Mouse (Mus musculus): ENCODE measurements at regions not wholly inside any gene's neighbourhood (a gene's known extent, or its start where the extent isn't known, plus 50 kb on each side); places are given as distances from the start of the nearest gene placed in this dataset.

GRCm38 (mm10) chr9:116249791-116250190, 74.6 kb upstream of the Tgfbr2 start:
- Histone ChIP-seq H3K27ac (ENCODE audit: control insufficient read depth, insufficient read depth, low read depth, low read length, poor library complexity) (no peak overlapping the region), H3K4me3 (replicated peaks; ENCODE audit: control insufficient read depth, low read depth, low read length) (no peak overlapping the region), H3K4me1 (ENCODE audit: control insufficient read depth, insufficient read depth, low read length) (no peaks in the 10 kb centered on the region; the same call in 1 of the 2 replicates)
- 32% methylated on average over 2 of the region's 2 CpGs for WGBS
- TF ChIP-seq CTCF (IDR thresholded peaks at IDR 0.05; ENCODE audit: control insufficient read depth, insufficient read depth, low read length) (no peak), POLR2A (IDR thresholded peaks at IDR 0.05; ENCODE audit: borderline replicate concordance, control insufficient read depth, low read depth, low read length) (no peak)

GRCm38 (mm10) chr9:116245136-116245535, 70.0 kb upstream of the Tgfbr2 start:
- Histone ChIP-seq H3K4me1 (ENCODE audit: control insufficient read depth, insufficient read depth, low read length) (no peaks in the 10 kb centered on the region), H3K27ac (ENCODE audit: control insufficient read depth, insufficient read depth, low read depth, low read length, poor library complexity) (no peak overlapping the region), H3K4me3 (replicated peaks; ENCODE audit: control insufficient read depth, low read depth, low read length) (no peak overlapping the region)
- WGBS = 50% methylated on average over 5 of the region's 5 CpGs
- no peak for TF ChIP-seq CTCF (IDR thresholded peaks at IDR 0.05; ENCODE audit: control insufficient read depth, insufficient read depth, low read length)
- TF ChIP-seq POLR2A (IDR thresholded peaks at IDR 0.05; ENCODE audit: borderline replicate concordance, control insufficient read depth, low read depth, low read length) = no peak

- TF ChIP-seq POLR2A (IDR thresholded peaks at IDR 0.05; ENCODE audit: borderline replicate concordance, control insufficient read depth, low read depth, low read length) (no peak), CTCF (IDR thresholded peaks at IDR 0.05; ENCODE audit: control insufficient read depth, insufficient read depth, low read length) (no peak)
- Histone ChIP-seq H3K27ac (ENCODE audit: control insufficient read depth, insufficient read depth, low read depth, low read length, poor library complexity) (no peak overlapping the region), H3K4me1 (ENCODE audit: control insufficient read depth, insufficient read depth, low read length) (no peaks in the 10 kb centered on the region), H3K4me3 (replicated peaks; ENCODE audit: control insufficient read depth, low read depth, low read length) (no peak overlapping the region)
- 78% methylated on average over 1 of the region's 1 CpGs for WGBS
Observed at GRCm38 (mm10) chr9:116244619-116244899, 69.4 kb upstream of the Tgfbr2 start.

GRCm38 (mm10) chr9:116243775-116244618, 68.8 kb upstream of the Tgfbr2 start:
- H3K4me3 ChIP-seq (replicated peaks; ENCODE audit: control insufficient read depth, low read depth, low read length) = no peak overlapping the region
- WGBS = 60% methylated on average over 8 of the region's 8 CpGs
- H3K4me1 ChIP-seq (ENCODE audit: control insufficient read depth, insufficient read depth, low read length) = no peaks in the 10 kb centered on the region
- no peak for TF ChIP-seq POLR2A (IDR thresholded peaks at IDR 0.05; ENCODE audit: borderline replicate concordance, control insufficient read depth, low read depth, low read length)
- TF ChIP-seq CTCF (IDR thresholded peaks at IDR 0.05; ENCODE audit: control insufficient read depth, insufficient read depth, low read length) = no peak
- no peak overlapping the region for H3K27ac ChIP-seq (ENCODE audit: control insufficient read depth, insufficient read depth, low read depth, low read length, poor library complexity)

- Histone ChIP-seq H3K4me1 (ENCODE audit: control insufficient read depth, insufficient read depth, low read length) (no peaks in the 10 kb centered on the region), H3K4me3 (replicated peaks; ENCODE audit: control insufficient read depth, low read depth, low read length) (no peak overlapping the region), H3K27ac (ENCODE audit: control insufficient read depth, insufficient read depth, low read depth, low read length, poor library complexity) (no peak overlapping the region)
- TF ChIP-seq CTCF (IDR thresholded peaks at IDR 0.05; ENCODE audit: control insufficient read depth, insufficient read depth, low read length) (no peak), POLR2A (IDR thresholded peaks at IDR 0.05; ENCODE audit: borderline replicate concordance, control insufficient read depth, low read depth, low read length) (no peak)
- 89% methylated on average over 5 of the region's 5 CpGs for WGBS
Observed at GRCm38 (mm10) chr9:116241933-116242526, 66.9 kb upstream of the Tgfbr2 start.

GRCm38 (mm10) chr9:116241290-116241689, 66.1 kb upstream of the Tgfbr2 start:
- WGBS = 82% methylated on average over 10 of the region's 10 CpGs
- H3K4me3 ChIP-seq (replicated peaks; ENCODE audit: control insufficient read depth, low read depth, low read length) = no peak overlapping the region
- no peak for TF ChIP-seq POLR2A (IDR thresholded peaks at IDR 0.05; ENCODE audit: borderline replicate concordance, control insufficient read depth, low read depth, low read length)
- TF ChIP-seq CTCF (IDR thresholded peaks at IDR 0.05; ENCODE audit: control insufficient read depth, insufficient read depth, low read length) = no peak
- H3K4me1 ChIP-seq (ENCODE audit: control insufficient read depth, insufficient read depth, low read length) = no peaks in the 10 kb centered on the region; the same call in 1 of the 2 replicates
- no peak overlapping the region for H3K27ac ChIP-seq (ENCODE audit: control insufficient read depth, insufficient read depth, low read depth, low read length, poor library complexity)

- TF ChIP-seq POLR2A (IDR thresholded peaks at IDR 0.05; ENCODE audit: borderline replicate concordance, control insufficient read depth, low read depth, low read length) (no peak), CTCF (IDR thresholded peaks at IDR 0.05; ENCODE audit: control insufficient read depth, insufficient read depth, low read length) (no peak)
- Histone ChIP-seq H3K4me3 (replicated peaks; ENCODE audit: control insufficient read depth, low read depth, low read length) (no peak overlapping the region), H3K4me1 (ENCODE audit: control insufficient read depth, insufficient read depth, low read length) (no peaks in the 10 kb centered on the region; the same call in 1 of the 2 replicates), H3K27ac (ENCODE audit: control insufficient read depth, insufficient read depth, low read depth, low read length, poor library complexity) (no peak overlapping the region)
Observed at GRCm38 (mm10) chr9:116236836-116237235, 61.7 kb upstream of the Tgfbr2 start.

- WGBS = 81% methylated on average over 7 of the region's 7 CpGs
- TF ChIP-seq CTCF (IDR thresholded peaks at IDR 0.05; ENCODE audit: control insufficient read depth, insufficient read depth, low read length) = no peak
- no peak for TF ChIP-seq POLR2A (IDR thresholded peaks at IDR 0.05; ENCODE audit: borderline replicate concordance, control insufficient read depth, low read depth, low read length)
- H3K27ac ChIP-seq (ENCODE audit: control insufficient read depth, insufficient read depth, low read depth, low read length, poor library complexity) = no peak overlapping the region
- no peak overlapping the region for H3K4me3 ChIP-seq (replicated peaks; ENCODE audit: control insufficient read depth, low read depth, low read length)
- no peaks in the 10 kb centered on the region; the same call in 1 of the 2 replicates for H3K4me1 ChIP-seq (ENCODE audit: control insufficient read depth, insufficient read depth, low read length)
Observed at GRCm38 (mm10) chr9:116234170-116234569, 59.0 kb upstream of the Tgfbr2 start.
